Comparison of ENCODE assay signal across 8 mouse cellular contexts in the genomic region with DNA sequence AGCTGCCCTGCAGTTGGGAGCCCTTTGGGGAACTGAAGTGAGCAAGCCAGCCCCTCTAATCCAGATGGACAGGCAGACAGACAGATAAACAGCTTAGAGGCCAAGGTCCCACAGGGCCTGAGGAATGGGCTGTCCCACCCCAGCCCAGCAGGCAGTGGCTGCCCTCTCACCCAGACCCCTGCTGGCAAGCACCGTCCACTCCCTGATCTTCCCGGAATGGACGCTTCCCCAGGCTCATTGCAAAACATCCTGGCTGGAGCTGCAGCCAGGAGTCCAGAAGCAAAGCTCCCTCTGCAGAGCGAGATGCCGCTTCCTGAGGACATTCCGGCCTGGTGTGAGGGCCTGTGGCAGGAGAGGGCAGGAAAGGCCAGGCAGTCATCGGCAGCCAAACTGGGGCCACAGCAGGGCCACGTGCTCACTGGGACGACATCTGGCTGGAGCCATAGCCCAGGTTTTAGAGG.
DNase-seq lines count a peak whose midpoint lies in the region; ATAC-seq and TF ChIP-seq lines count a peak whose summit lies in the region.

No protein-coding gene starts in this region.

- peaks cover 14% of the 10 kb centered on the region for H3K4me1 ChIP-seq in embryonic facial prominence, embryonic 14.5 days (ENCODE audit: control insufficient read depth, insufficient read depth, low read length)
- H3K4me1 ChIP-seq in heart, embryonic 13.5 days = peaks cover 59% of the 10 kb centered on the region
- H3K4me1 ChIP-seq in kidney, embryonic 15.5 days = peaks cover 32% of the 10 kb centered on the region
- peaks cover 16% of the 10 kb centered on the region; the same call in 1 of the 2 replicates for H3K4me1 ChIP-seq in lung, postnatal 0 days (ENCODE audit: insufficient read depth, low read depth, low read length)
- H3K4me1 ChIP-seq in small intestine, adult 2 months (ENCODE audit: control insufficient read depth, insufficient read depth, insufficient read length, low read length) = peaks cover 37% of the 10 kb centered on the region

- peak; percentile 85 for DNase-seq in adrenal gland, adult 2 months
- DNase-seq in embryonic facial prominence, embryonic 14.5 days (ENCODE audit: low spot score) = peak; percentile 59
- DNase-seq in lung, postnatal 0 days (ENCODE audit: low spot score) = peak; percentile 93
- DNase-seq in spleen, postnatal 10 days (ENCODE audit: low spot score in 2 of 2) = no peak
- DNase-seq in right cerebral cortex, postnatal 14 days = no peak

- peak overlapping the region; percentile 9; the same call in 1 of the 2 replicates for H3K9ac ChIP-seq in embryonic facial prominence, embryonic 14.5 days (ENCODE audit: low read depth, low read length)
- peak overlapping the region; percentile 57 for H3K9ac ChIP-seq in heart, embryonic 13.5 days
- H3K9ac ChIP-seq in kidney, embryonic 15.5 days = 0 out of 2 replicates have a peak overlapping the region, but pooled peaks have one; percentile 3
- H3K9ac ChIP-seq in lung, postnatal 0 days (replicated peaks; ENCODE audit: low read depth) = no peak overlapping the region

- TF ChIP-seq EP300 in lung, postnatal 0 days (IDR thresholded peaks at IDR 0.05) = peak; percentile 91; the same call in 1 of the 2 replicates

- TF ChIP-seq CTCF in lung, postnatal 0 days (IDR thresholded peaks at IDR 0.05) = peak; percentile 73
- TF ChIP-seq CTCF in small intestine, adult 2 months (IDR thresholded peaks at IDR 0.05; ENCODE audit: extremely low read depth, insufficient read length, insufficient replicate concordance, low read depth, low read length) = no peak

- no peaks in the 10 kb centered on the region for H3K9me3 ChIP-seq in embryonic facial prominence, embryonic 14.5 days (ENCODE audit: control insufficient read depth, low read length)
- no peaks in the 10 kb centered on the region for H3K9me3 ChIP-seq in heart, embryonic 13.5 days
- H3K9me3 ChIP-seq in kidney, embryonic 15.5 days (replicated peaks) = no peaks in the 10 kb centered on the region
- H3K9me3 ChIP-seq in lung, postnatal 0 days (ENCODE audit: low read length) = no peaks in the 10 kb centered on the region

- no peak for TF ChIP-seq POLR2A in small intestine, adult 2 months (IDR thresholded peaks at IDR 0.05; ENCODE audit: low read depth, low read length)

- no peaks in the 10 kb centered on the region for H3K36me3 ChIP-seq in embryonic facial prominence, embryonic 14.5 days (ENCODE audit: control insufficient read depth, insufficient read depth, low read length)
- no peaks in the 10 kb centered on the region for H3K36me3 ChIP-seq in heart, embryonic 13.5 days
- no peaks in the 10 kb centered on the region for H3K36me3 ChIP-seq in kidney, embryonic 15.5 days
- H3K36me3 ChIP-seq in lung, postnatal 0 days (ENCODE audit: insufficient read depth, low read length) = no peaks in the 10 kb centered on the region
- H3K36me3 ChIP-seq in small intestine, adult 2 months (ENCODE audit: control insufficient read depth, insufficient read depth, low read length) = no peaks in the 10 kb centered on the region

- H3K4me3 ChIP-seq in embryonic facial prominence, embryonic 14.5 days (ENCODE audit: low read depth, low read length) = no peak overlapping the region
- H3K4me3 ChIP-seq in heart, embryonic 13.5 days = no peak overlapping the region
- no peak overlapping the region for H3K4me3 ChIP-seq in kidney, embryonic 15.5 days (replicated peaks)
- H3K4me3 ChIP-seq in lung, postnatal 0 days (ENCODE audit: low read depth, low read length) = no peak overlapping the region
- no peak overlapping the region for H3K4me3 ChIP-seq in small intestine, adult 2 months (ENCODE audit: low read depth, low read length)

- no peak overlapping the region for H3K4me2 ChIP-seq in embryonic facial prominence, embryonic 14.5 days (ENCODE audit: low read depth, low read length)
- peak overlapping the region; percentile 17 for H3K4me2 ChIP-seq in heart, embryonic 13.5 days
- H3K4me2 ChIP-seq in kidney, embryonic 15.5 days = peak overlapping the region; percentile 22
- H3K4me2 ChIP-seq in lung, postnatal 0 days (replicated peaks; ENCODE audit: low read depth, low read length) = no peak overlapping the region

- H3K27ac ChIP-seq in embryonic facial prominence, embryonic 14.5 days (replicated peaks; ENCODE audit: low read depth, low read length) = peak overlapping the region; percentile 63
- peak overlapping the region; percentile 77 for H3K27ac ChIP-seq in heart, embryonic 13.5 days (replicated peaks)
- H3K27ac ChIP-seq in kidney, embryonic 15.5 days = peak overlapping the region; percentile 80
- H3K27ac ChIP-seq in lung, postnatal 0 days (ENCODE audit: low read length) = peak overlapping the region; percentile 83
- H3K27ac ChIP-seq in small intestine, adult 2 months (ENCODE audit: insufficient read depth, low read depth, low read length) = peak overlapping the region; percentile 64

- no peaks in the 10 kb centered on the region for H3K27me3 ChIP-seq in embryonic facial prominence, embryonic 14.5 days (replicated peaks; ENCODE audit: control insufficient read depth, insufficient read depth, low read length)
- no peaks in the 10 kb centered on the region; the same call in 1 of the 2 replicates for H3K27me3 ChIP-seq in heart, embryonic 13.5 days (replicated peaks)
- 0 out of 2 replicates have a peak, but pooled peaks cover 3% of the 10 kb centered on the region for H3K27me3 ChIP-seq in kidney, embryonic 15.5 days
- H3K27me3 ChIP-seq in lung, postnatal 0 days (replicated peaks; ENCODE audit: insufficient read depth, low read length) = no peaks in the 10 kb centered on the region
- no peaks in the 10 kb centered on the region for H3K27me3 ChIP-seq in small intestine, adult 2 months (ENCODE audit: control insufficient read depth, insufficient read depth, low read length)

- ATAC-seq in embryonic facial prominence, embryonic 14.5 days (ENCODE audit: low read depth) = no peak
- ATAC-seq in heart, embryonic 13.5 days (ENCODE audit: extremely low read depth, insufficient number of reproducible peaks, low FRiP score, low TSS enrichment) = peak; percentile 47; the same call in 1 of the 2 replicates
- ATAC-seq in kidney, embryonic 15.5 days (replicated peaks; ENCODE audit: low FRiP score) = peak; percentile 47
- peak; percentile 93 for ATAC-seq in lung, postnatal 0 days

- 19% methylated on average over 9 of the region's 9 CpGs for whole genome bisulfite sequencing in embryonic facial prominence, embryonic 14.5 days
- WGBS in heart, embryonic 13.5 days = 3% methylated on average over 9 of the region's 9 CpGs
- WGBS in kidney, embryonic 15.5 days = 8% methylated on average over 9 of the region's 9 CpGs
- 2% methylated on average over 9 of the region's 9 CpGs for WGBS in lung, postnatal 0 days
- 74% methylated on average over 9 of the region's 9 CpGs for WGBS in small intestine, adult 2 months

Comparison
In these comparisons a context has a peak if more than half of its experiments do, and no peak if none do; other contexts are left out.
1. DNase-seq: peak in adrenal gland, adult 2 months (single experiment), embryonic facial prominence, embryonic 14.5 days (single experiment) and lung, postnatal 0 days (single experiment); none in spleen, postnatal 10 days (0 of 2) and right cerebral cortex, postnatal 14 days (single experiment).
2. H3K4me2 ChIP-seq: peak in heart, embryonic 13.5 days (single experiment) and kidney, embryonic 15.5 days (single experiment); none in embryonic facial prominence, embryonic 14.5 days (single experiment) and lung, postnatal 0 days (single experiment).
3. Peak in every context shown above with its lines, with median percentiles within 50 percentile points of each other: H3K27ac ChIP-seq.